Mouse (Mus musculus) gastrocnemius, postnatal 14 days (tissue): ENCODE results near the gene Gm10300. TPM values are rescaled to one million over a fixed set of nuclear protein-coding genes. Genes with fewer than 3 reads are reported as not detected.

ENCODE experiments used
- DNase-seq: peaks from one replicate; pipeline ENCODE4 v3.0.0; 2021; ENCODE audit warnings: mixed read lengths
- intact Hi-C: fragments of 180-260 bp; cut with DNase I; formaldehyde crosslinking; loops from one replicate; pipeline ENCODE4 v1.15.1; 2025; ENCODE audit warnings: low total_unique reads
- total RNA-seq, 2 experiments: library from RNA; stranded (reverse); gene quantifications; 2 replicates each; pipeline ENCODE4 v1.2.3; 2021

The Gm10300 gene
- total RNA-seq, 2 experiments from 2014 or later = 0.14 TPM; not detected in 1

DNA sequence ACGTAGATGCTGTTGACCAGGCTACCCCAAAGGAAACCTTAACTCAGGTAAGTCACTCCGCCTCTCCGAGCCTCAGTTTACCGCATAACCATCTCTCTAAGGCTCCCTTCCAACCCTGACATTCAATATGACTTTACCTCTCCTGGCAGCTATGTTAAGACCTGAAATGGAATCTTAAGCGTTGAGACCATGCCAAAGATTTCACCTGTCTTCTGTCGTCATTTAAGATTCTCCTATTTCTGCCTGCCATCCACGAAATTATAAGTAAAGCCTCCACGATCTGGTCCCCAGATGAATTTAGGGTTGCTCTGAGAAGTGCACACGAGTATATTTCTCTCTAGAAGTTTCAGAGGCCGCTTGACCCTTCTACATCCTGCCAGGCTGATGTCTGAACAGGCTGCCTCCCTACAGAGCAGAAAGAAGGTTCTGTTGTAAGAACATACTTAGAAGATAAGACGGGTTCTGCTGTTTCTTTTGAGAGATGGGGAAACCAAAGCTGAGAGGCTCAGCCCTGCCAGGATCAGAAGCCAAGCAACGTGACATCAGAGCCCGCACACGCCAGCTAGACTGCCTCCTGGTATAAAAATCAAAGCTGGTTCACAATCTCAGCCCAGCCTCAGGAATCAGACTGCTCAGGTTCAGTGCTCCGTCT, 24.8 kb upstream of the Gm10300 start:
- intact Hi-C loops = no loop called here
- peak; percentile 18 for DNase-seq

DNA sequence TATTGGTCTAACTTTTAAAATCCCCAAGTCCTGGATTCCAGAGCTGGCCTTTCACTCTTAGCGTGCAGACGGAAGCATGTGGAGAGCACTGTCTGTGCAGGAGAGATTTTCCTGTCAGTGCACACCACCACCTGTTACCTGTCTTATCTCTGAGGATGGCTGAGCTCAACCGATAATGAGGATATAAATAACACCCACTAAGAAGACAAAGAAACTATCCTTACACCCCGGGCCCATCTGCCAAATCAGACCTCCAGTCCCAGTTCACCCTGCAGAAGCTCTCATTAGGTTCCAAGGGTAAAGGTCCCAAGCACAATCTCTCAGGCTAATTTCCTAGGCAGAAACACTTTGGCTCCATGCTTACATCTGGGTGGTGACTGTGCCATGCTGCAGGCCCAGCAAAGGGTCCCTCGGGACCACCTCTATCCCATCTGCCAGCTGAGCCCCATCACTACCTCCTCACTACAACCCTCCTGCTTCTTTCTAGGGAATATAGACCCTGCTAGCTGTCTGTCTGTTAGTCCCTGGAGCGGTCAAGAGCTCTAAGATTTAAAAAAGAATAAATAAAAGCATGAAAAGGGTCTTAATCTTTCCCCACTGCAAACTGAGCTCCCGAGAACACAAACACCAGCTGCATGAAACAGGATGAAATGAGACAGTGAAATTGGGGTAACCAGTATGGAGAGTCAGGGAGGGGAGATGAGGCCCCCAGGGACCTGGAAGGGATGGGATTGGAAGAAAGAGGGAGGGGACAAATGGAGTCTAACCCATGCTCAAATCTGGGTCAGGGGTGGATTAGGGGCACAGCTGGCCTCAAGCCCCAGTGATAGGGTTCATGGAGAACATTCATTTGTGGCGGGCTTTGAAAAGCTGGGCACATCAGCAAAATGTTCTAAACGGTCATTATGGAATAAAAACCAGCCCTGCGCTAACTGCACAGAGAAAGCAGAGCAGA, 22.9 kb upstream of the Gm10300 start:
- intact Hi-C loops = no loop called here
- no peak for DNase-seq

DNA sequence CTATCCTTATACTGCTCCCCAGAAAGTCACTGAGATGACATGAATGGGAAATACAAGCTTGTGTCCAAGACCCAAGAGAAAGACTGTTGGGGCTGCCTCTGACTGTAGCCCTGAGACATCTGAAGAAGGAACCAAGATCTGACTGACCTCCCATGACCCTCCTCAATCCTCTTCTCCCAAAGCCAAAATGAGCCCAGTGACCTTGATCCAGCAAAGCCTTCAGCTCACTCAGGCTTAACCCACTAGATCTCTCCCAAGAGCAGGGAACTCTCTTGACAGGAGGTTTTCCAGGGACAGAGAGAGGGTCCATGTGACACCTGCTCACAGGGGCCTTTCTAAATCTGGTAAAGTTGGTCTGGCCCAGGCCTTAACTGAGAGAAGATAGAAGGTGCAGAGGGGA, 17.2 kb upstream of the Gm10300 start:
- no peak for DNase-seq
- intact Hi-C loops = no loop called here

DNA sequence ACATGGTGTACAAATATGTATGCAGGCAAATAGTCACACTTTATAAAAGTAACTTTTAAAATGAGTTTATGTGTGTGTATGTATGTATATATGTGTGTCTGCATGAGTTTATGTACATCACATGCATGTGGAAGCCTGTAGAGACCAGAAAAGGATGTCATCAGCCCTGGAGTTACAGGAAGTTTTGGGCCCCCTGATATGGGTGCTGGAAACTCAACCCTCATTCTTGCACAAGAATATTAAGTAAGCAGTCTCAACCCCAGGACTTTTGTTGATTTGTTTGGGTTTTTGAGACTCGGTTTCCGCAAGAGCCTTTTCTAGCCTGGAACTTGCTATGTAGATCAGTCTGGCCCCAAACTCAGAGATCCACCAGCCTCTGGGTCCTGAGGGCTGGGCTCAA, 15.0 kb upstream of the Gm10300 start:
- intact Hi-C loops = no loop called here
- DNase-seq = no peak

DNA sequence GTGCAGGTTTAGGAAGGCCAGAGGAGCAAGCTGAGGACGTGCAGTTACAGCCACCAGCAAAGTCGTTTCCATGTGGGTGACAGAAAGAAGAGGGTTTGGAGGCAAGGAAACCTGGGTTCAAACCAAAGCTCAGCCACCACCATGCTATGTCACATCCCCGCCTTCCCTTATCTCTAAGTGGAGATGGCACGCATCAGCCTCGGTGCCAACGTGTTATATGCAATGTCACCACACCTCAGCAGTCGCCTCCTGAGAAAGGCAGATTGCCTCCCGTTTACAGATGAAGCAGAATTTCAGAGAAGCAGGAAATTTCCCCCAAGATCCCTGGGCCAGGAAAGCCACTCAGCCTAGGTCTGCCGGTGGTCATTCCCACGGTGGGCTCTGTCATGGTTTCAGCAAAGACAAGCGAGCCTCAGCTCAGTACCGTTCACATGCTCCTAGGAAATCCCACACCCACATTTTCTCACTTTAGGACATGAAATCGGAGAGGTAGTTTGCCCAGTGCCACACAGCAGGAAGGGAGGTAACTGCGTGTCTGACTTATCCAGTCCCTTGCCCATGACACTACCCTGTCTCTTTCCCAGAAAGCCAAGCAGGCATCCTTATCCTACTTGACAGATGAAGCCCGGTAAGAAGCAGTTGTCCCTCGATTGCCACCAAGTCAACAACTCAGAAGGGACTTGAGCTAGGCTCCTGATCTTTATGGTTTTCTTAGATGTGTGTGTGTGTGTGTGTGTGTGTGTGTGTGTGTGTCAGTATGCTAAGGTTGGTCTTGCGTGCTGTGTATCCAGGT, 14.3 kb upstream of the Gm10300 start:
- DNase-seq = no peak
- intact Hi-C loops = no loop called here

DNA sequence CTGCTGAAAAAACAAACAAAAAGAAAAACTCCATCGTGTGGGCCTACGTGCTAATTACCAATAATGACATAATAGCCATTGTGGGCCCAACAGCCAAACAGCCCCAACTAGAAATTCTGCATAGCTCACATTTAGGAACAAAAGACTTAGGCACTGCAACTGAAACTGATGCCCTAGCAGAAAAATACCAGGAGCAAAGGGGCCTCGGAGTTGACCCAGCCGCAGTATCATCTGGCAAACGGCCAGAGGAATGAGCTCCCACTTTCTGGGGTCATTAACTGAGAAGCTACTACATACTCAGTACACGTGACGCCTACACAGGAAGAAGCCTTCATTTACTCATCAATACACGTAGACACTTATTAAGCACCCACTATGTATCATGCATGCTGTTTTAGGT, 12.2 kb upstream of the Gm10300 start:
- intact Hi-C loops = no loop called here
- DNase-seq = no peak

DNA sequence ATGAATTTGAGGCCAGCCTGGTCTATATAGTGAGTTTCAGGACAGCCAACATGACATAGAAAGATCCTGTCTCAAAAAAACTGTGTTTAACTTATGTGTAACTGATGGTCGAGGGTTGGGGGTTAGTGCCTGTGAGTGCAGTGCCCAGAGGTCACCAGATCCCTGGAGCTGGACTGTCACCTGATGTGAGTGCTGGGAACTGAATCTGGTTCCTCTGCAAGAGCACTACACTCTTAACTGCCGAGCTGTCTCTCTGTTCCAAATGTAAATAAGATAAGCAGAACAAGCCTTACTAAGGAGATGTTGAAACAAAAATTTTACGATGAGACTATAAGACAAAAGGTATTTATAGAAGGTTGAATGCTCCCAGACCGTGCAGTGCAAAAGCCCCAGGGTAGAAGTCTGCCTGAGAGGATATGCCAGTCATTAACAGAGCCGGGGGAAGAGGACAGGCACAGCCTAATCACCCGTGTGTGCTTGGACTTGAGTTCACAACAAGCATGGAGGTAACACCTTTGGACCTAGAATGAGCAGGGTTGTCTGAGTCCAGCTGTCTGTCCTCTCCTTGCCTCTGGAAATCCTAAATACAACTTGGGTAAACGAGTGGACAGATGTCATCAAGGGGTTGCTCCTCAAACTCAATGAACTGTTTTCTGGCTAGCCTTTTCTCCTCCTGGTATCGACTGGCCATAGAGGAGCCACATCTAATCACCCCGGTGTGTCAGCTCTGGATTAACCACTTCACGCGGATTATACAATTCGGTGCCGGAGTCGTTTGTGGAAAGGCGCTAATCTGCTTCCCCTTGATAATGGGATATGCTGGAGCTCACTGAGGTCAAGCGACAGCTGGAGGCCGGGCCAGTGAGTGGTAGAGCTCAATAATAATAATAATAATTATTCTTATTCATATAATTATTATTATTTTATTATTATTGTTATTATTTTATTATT, 11.3 kb upstream of the Gm10300 start:
- DNase-seq = no peak
- intact Hi-C loops = no loop called here

DNA sequence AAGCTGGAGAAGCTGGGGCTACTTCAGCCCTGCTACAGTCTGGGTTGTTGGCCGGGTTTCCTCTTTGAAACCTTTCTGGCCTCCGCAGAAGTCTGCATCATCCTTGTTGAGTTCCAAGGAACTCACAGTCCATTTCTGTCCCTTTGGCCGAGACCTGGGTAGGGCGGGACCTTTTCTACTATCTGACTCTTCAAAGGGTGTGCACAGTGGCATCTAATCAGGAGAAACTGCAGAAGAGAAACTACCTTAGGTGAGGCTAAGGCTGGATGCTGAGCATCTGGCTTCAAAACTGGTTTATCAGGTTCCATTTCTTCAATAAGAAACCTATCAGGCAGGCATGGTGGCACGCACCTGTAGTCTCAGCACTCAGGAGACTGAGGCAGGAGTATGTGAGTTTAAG, 9.9 kb upstream of the Gm10300 start:
- intact Hi-C loops = no loop called here
- DNase-seq = no peak

DNA sequence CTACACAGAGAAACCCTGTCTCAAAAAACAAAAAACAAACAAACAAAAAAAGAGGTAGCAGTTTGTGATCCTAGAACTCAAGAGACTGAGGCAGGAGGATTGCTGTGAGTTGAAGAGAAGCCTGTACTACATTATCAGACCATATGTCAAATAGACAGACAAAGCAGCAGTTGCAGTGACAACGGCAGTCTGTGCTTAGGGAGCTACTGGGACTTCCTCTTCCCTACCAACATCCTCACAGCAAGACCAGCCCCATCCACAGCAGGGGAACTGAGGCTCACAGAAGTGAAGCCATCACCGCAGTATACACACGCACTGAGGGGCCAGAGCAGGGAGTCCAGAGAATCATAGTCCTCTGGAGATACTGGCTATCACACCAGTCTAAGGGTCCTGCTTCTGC, 8.9 kb upstream of the Gm10300 start:
- intact Hi-C loops = no loop called here
- no peak for DNase-seq

DNA sequence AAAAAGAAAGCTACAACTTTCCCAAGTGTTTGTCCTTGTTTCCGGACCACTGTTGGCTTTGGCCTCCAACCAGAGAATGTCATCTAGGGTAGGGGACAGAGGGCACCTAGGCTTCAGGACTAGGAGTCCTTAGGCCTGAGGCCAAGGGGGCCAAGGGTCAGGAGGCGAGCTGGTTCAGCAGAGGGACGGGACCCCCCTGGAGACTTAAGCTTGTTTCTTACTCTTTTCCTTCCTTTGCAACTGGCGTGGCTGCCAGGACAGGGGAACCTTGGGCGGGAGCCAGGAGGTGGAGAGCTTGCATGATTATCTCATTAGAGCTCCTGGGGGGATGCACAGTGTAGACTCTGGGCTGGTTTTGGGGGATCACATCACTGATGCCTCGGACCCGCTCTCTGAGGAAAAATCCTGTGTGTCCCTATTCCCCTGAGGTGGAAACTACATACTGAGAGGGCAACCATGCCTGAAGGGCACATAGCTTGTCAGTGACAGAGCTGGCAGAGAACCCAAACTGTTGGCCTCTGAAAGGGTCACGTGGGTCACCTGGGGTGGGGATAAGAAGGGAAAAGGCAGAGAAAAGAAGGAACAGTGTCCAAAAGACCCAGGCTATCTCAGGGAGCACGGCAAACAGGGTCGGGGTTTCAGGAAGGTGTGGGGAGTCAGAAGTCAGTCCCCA, 8.3 kb upstream of the Gm10300 start:
- DNase-seq = peak; percentile 39

DNA sequence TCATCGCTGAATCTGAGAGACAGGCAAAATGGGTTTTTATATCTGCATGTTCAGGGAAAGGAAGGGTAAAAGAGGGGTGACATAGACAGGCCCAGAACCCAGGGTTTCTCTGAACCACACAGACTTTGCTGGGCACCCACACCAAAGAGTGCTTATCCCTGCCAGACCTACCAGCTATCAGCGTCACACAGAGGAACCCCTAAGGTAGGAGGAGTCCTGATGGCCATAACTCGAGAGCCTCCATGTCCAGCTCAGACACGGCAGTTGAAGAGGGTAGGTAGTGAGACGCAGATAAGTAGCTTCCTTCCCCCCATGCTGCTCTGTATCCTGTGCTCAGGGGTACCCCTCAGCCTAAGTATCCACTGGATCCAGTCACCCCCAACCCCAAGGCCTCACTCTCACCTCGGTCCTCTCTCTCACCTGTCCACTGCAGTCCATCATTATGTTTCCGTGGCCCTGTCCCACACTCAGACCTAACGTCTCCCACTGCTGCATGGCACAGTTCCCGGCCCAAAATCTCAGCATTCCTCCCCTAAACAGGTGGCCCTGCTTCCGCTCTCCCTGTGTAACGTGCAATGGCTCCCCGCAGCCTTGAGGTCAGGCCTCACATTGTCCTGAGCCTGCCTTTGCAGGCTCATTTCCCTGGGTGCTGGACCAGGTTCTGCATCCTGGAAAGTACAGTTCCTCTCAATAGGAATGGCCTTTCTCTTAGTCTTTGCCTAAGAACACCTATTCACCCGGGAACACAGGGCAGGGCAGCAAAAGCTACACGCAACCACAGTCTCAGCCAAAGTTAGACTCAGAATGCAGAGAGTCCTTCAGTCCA, 7.2 kb upstream of the Gm10300 start:
- intact Hi-C loops = no loop called here
- DNase-seq = no peak

More for the DNA sequence above, 8.3 kb upstream of the Gm10300 start:
- intact Hi-C loops = no loop called here

DNA sequence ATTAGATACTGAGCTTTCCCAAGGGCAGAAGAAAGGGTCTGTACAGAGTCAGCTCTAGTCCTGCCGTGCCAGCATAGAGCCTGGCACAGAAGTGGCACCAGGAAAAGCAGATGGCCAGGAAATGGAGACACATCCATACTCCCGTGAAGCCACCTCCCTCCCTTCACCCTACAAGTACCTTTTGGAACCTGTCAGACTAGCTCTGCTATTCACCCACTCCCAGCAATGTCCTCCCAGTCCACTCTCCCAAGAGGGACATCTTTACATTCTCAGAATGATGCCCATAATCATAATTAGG, 6.6 kb upstream of the Gm10300 start:
- no peak for DNase-seq
- intact Hi-C loops = no loop called here

DNA sequence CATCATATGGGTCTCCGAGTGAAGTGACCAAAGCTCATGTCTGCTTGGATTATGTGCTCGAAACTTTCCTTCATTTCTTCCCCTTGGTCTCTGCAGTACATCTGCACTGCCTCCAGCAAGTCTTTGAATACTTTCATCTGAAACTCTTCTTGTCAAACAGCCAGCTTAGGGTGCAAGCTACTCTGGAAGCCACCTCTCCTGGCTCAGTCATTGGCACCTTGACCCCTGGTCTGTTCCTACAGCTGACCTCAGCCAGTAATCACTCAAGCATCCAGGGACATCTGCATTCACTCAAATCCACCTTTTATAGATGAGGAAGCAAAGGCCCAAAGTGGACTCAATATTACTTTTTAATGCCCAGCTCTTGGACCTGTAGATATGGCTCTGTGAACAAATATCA, 2.8 kb upstream of the Gm10300 start:
- DNase-seq = no peak
- intact Hi-C loops = no loop called here

DNA sequence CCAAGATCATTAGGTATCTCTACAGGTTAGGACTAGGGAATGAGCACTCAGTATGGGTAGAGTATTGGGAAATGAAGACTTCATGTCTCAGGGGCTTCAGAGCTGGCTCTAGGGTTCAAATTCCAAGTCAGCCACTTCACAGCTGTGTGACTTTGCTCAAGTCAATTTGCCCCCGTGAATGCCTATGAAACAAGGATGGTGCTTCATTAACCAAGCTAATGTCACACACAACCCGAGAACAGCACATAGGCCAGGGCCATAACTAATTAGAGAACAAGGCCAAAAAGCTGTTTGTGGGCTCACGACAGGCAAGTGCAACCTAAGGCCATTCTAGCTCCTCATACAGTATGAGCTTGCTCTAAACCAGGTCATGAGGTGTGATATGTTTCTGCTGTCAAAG, 2.3 kb upstream of the Gm10300 start:
- DNase-seq = no peak
- intact Hi-C loops = no loop called here

DNA sequence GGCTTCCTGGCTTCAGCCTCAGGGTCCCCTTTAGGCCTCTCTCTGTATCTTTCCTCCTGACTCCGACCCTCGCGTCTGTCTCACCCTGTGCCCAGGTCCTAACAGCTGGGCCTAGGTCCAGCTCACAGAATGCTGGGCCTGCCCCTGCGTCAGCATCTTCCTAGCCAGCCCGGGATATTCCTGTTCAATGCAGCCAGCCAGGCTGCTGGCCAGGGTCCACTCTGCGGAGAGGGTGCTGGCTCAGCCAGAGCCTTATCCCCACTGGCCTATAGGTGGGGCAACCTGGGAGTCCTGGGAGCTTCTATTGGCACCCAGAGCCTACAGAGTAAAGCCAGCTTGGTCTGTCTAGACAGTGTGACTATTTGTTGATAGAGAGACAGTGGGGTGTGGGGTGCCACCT, 1.6 kb upstream of the Gm10300 start:
- intact Hi-C loops = no loop called here
- peak; percentile 61 for DNase-seq

DNA sequence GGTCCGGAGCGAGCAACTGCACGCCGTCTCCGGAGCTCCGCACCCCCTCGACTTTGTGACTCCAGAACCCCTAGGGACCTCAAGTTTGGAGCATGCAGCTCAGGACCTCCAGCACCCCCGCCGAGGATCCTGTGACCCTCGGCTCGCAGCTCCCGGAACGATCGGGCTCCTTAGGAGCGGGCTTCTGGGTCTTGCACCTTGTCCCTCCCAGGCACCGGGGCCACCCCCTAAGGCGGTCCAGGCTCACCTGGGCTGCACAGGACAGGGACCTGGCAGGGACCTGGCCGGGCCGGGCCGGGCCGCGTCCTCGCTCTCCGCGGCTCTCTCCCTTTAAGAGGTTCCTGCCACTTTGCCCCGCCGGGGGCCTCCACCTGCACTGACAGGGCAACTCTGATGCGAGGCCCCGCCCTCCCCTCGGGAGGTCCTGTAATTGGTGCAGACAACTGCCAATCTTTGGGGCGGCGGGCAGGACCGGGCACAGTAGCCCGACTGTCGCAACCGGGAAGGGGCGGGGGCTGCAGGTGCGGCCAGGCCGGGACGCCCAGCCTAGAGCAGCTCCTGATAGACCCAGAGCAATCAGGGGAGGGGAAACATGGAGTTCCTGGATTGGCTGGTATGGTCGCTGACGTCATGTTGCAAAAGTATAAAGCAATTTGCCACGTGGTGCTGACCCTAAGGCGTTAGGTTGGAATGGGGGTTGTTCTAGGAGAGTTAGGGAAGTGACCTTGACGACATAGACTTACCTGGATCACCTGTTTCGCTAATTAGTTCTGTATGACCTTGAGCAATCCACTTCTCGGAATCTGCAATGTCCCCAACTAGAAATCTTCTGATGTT, 654 bp downstream of the Gm10300 start, which contains the start of gene Epb41:
Gene Epb41, minus strand, starts transcription at position 389 of the 837 bp plus-strand sequence.
- DNase-seq = peak; percentile 94
- intact Hi-C loops = loop anchor here (5.0 kb wide), 1 partner anchor 213 kb away; no protein-coding TSS in a partner anchor

DNA sequence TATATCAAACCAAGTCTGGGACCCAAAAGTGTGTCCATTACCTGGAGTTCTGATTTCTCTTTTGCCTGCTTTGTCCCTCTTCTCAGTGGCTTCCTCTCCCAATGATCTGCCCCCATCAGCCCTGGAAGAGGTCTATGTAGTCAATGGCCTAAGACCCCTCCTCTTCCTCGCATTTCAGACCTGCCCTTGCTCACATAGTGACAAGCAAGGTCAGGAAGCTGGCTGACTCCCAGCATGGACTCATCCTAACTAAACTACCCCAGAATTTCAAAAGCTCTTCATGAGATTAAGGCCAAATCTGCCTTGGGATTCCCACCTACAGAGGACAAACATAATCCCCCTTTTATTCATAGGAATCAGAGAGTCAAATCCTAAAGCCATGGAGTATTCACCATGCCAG, 1.3 kb downstream of the Gm10300 start:
- intact Hi-C loops = loop anchor here (5.0 kb wide), 1 partner anchor 213 kb away; no protein-coding TSS in a partner anchor
- DNase-seq = no peak
